Mouse (Mus musculus) spleen, adult 12 weeks (tissue): ENCODE measurements around the gene Smpd3.
"Not testable (repeated sequence)": the region's sequence is repeated elsewhere in the genome, so short reads cannot be mapped to it uniquely, and the experiment has no call there.

ENCODE experiments used
- DNase-seq: peaks from one replicate; pipeline ENCODE4 v3.0.0; 2022; ENCODE audit warnings: low spot score

Gene Smpd3

GRCm38 (mm10) chr8:106321434-106321833 is 16.4 kb downstream of the Smpd3 start:
- DNase-seq = no peak

DNA sequence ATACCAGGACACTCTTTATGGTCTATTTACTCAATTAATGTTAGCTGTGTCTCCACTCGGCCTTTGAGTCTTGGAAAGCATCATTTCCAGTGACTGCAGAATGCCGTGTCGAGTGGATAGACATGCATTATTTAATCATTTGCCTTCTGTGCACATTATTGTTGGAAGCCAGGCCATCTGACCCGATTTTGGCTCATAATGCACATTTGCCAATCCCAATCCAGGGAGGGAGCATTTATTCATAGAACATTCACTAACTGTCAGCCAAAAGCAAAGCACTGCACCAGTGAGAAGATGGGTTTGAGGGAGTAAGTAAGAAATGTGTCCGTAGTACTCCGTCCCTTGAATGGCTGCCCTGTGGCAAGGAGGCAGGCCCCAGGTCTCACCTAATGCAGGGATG is 17.8 kb downstream of the Smpd3 start:
- DNase-seq = no peak

- no peak for DNase-seq
These were observed 20.7 kb downstream of the Smpd3 start for GRCm38 (mm10) chr8:106317091-106317490.

- no peak for DNase-seq
These were observed 21.3 kb downstream of the Smpd3 start for GRCm38 (mm10) chr8:106316506-106316905.

DNA sequence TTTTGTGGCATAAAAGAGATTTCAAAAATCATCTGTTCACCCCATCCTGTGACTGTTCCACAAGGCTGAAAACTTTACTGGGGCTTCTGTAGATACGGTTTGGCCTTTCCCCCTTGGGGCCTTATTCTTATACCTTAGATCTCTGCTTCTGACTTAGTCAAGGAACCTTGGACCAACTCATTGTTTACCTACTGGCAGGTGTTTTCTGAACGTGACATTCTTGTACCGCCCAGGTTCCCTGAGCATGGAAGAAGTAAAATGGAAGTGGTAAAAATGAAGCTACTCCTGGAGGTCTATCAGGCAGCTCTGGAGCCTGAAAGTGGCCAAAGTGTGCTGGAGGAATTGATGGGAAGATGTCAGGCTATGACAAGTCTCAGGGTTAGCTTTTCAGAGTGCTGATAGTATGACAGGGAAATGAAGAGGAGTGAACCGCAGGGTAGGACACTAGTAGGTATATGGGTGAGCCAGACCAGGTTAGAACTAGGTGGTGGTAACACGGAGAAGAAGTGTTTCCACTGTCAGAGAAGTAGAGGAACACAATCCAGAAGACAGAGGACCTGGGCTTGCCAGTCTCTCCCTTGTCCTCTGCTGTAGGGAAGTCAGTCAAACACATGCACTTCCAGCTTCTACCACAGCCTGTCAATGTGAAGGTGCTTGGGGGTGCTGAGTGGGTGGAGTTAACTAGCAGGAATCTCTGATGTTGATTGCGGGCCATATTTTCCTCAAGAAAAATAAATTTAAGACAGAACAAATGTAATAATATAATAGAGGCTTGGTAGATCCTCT is 22.2 kb downstream of the Smpd3 start:
- DNase-seq = no peak

- DNase-seq = no peak
These were observed 24.0 kb downstream of the Smpd3 start for GRCm38 (mm10) chr8:106313799-106314198.

- DNase-seq = no peak
These were observed 24.6 kb downstream of the Smpd3 start for GRCm38 (mm10) chr8:106313120-106313737.

GRCm38 (mm10) chr8:106311967-106312366 is 25.8 kb downstream of the Smpd3 start:
- no peak for DNase-seq

- no peak for DNase-seq
These were observed 27.6 kb downstream of the Smpd3 start for GRCm38 (mm10) chr8:106310026-106310652.

DNA sequence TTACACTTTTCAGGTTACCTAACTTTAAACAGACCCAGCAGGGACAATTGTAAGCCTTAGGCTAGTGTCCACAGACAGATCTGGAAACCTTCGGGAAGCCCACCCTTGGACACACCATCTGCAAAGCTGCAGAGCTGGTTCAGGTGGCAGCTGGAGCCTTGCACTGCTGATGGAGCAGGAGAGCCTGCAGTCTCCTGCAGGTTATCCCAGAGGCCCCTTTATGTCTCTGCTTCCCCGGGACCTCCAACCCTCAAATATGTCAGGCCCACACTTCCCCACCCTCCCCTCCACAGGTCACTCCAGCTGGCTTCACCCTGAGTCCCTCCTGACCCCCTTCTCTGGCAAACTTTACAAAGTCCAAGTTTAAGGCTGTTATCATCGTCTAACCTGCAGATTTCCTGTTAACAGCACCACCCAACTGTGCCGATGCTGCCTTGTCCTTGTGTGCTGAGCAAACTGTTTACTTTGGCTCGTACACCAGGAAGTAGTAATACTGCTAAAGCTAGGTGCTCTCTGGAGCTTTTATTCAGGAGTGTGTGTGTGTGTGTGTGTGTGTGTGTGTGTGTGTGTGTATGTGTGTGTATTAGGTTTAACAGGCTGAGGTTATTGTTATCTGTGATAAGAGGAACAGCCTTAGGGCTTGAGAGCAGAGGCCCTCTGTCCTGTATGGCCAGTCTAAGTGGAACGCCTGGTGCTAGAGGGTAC is 29.6 kb downstream of the Smpd3 start:
- not testable (repeated sequence) for DNase-seq

- DNase-seq = peak; percentile 2
These were observed 30.2 kb downstream of the Smpd3 start for GRCm38 (mm10) chr8:106307586-106307985.

DNA sequence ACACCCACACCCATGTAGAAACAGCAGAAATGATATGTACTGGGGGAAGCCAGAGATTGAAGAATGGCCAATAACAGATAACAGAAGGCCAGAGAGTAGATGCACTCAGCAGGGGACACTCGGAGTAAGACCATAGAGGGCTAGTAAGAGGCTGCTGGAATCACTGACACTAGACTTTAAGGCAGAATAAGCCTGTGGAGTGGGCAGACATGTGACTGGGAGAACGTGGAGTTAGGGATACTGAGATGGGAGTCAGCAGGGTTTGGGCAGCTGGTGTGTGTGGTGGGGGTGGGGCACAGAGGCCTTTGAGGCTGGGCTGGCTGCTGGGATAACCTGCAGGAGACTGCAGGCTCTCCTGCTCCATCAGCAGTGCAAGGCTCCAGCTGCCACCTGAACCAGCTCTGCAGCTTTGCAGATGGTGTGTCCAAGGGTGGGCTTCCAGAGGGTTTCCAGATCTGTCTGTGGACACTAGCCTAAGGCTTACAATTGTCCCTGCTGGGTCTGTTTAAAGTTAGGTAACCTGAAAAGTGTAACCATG is 31.0 kb downstream of the Smpd3 start:
- not testable (repeated sequence) for DNase-seq

DNA sequence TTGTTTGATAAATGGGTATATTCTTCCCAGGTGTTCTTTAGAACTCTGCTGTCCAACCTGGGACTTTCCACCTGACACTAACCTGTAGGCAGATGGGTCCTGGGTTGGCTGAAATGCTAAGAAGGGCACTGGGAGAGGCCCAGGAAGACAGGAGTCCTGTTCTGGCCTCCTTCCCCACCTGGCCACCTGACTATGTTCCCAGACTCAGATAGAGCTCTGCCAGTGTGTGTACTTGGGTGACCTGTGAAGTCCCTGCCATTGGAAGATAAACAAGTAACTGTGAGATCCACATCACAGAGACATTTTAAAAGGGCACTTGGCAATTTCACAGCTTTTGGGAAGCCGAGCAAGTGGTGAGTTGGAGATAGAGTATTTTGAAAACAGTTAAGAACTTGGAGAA is 31.7 kb downstream of the Smpd3 start:
- DNase-seq = no peak

GRCm38 (mm10) chr8:106305301-106305700 is 32.5 kb downstream of the Smpd3 start:
- DNase-seq = no peak

- DNase-seq = no peak
These were observed 33.5 kb downstream of the Smpd3 start for GRCm38 (mm10) chr8:106304321-106304720.

- no peak for DNase-seq
These were observed 36.8 kb downstream of the Smpd3 start for GRCm38 (mm10) chr8:106300739-106301715.

- DNase-seq = no peak
These were observed 38.1 kb downstream of the Smpd3 start for GRCm38 (mm10) chr8:106299686-106300085.

GRCm38 (mm10) chr8:106298846-106299245 is 38.9 kb downstream of the Smpd3 start:
- no peak for DNase-seq

- DNase-seq = no peak
These were observed 39.5 kb downstream of the Smpd3 start for GRCm38 (mm10) chr8:106298261-106298660.

GRCm38 (mm10) chr8:106292484-106293396 is 45.0 kb downstream of the Smpd3 start:
- DNase-seq = no peak
